Mouse (Mus musculus): ENCODE measurements at regions not wholly inside any gene's neighbourhood (a gene's known extent, or its start where the extent isn't known, plus 50 kb on each side); places are given as distances from the start of the nearest gene placed in this dataset.

GRCm38 (mm10) chr10:124091364-124091763 lies 827.6 kb downstream of the Fam19a2 start:
- Histone ChIP-seq H3K9me3 (replicated peaks; ENCODE audit: control insufficient read depth, low read length) (no peaks in the 10 kb centered on the region; the same call in 1 of the 2 replicates), H3K27me3 (ENCODE audit: control insufficient read depth, insufficient read depth, low read length) (no peaks in the 10 kb centered on the region), H3K4me3 (ENCODE audit: low read depth, low read length) (no peak overlapping the region), H3K36me3 (replicated peaks; ENCODE audit: control insufficient read depth, insufficient read depth, low read length) (no peaks in the 10 kb centered on the region), H3K4me2 (ENCODE audit: low read depth, low read length) (no peak overlapping the region), H3K9ac (replicated peaks; ENCODE audit: low read depth, low read length) (no peak overlapping the region), H3K4me1 (ENCODE audit: control insufficient read depth, insufficient read depth) (no peaks in the 10 kb centered on the region), H3K27ac (ENCODE audit: low read depth) (no peak overlapping the region)
- no peak for DNase-seq (ENCODE audit: low spot score)
- WGBS: 79% methylated on average over 7 of the region's 7 CpGs
- no peak for ATAC-seq (ENCODE audit: insufficient read depth, low read depth)
- no peak for TF ChIP-seq CTCF (IDR thresholded peaks at IDR 0.05; ENCODE audit: low read depth)
- no peak for TF ChIP-seq EP300 (IDR thresholded peaks at IDR 0.05; ENCODE audit: low read depth)

DNA sequence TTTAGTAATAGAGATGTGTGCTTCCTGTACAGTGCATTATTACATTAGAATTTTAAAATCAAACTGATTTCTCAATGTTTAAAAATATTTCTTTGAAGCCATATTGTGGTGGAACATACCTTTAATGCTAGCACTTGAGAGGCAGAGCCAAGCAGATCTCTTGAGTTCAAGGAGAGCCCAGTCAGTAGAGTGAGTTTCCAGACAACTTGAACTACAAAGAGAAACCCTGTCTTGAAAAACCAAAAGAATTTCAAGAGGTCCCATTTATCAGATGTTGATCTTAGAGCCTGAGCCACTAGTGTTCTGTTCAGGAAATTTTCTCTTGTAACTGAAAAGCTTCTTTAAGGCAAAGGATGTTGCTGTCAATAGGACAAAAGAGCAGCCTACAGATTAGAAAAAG lies 855.8 kb downstream of the Fam19a2 start:
- H3K27me3 ChIP-seq (ENCODE audit: control insufficient read depth, insufficient read depth, low read length): no peaks in the 10 kb centered on the region
- H3K4me3 ChIP-seq (ENCODE audit: low read depth, low read length): no peak overlapping the region
- H3K4me2 ChIP-seq (ENCODE audit: low read depth, low read length): no peak overlapping the region
- H3K27ac ChIP-seq (ENCODE audit: low read depth): no peak overlapping the region
- ATAC-seq (ENCODE audit: insufficient read depth, low read depth) (no peak), DNase-seq (ENCODE audit: low spot score) (no peak)
- H3K9me3 ChIP-seq (replicated peaks; ENCODE audit: control insufficient read depth, low read length): no peaks in the 10 kb centered on the region
- no peaks in the 10 kb centered on the region for H3K36me3 ChIP-seq (replicated peaks; ENCODE audit: control insufficient read depth, insufficient read depth, low read length)
- H3K9ac ChIP-seq (replicated peaks; ENCODE audit: low read depth, low read length): no peak overlapping the region
- H3K4me1 ChIP-seq (ENCODE audit: control insufficient read depth, insufficient read depth): no peaks in the 10 kb centered on the region
- TF ChIP-seq CTCF (IDR thresholded peaks at IDR 0.05; ENCODE audit: low read depth) (no peak), EP300 (IDR thresholded peaks at IDR 0.05; ENCODE audit: low read depth) (no peak)

DNA sequence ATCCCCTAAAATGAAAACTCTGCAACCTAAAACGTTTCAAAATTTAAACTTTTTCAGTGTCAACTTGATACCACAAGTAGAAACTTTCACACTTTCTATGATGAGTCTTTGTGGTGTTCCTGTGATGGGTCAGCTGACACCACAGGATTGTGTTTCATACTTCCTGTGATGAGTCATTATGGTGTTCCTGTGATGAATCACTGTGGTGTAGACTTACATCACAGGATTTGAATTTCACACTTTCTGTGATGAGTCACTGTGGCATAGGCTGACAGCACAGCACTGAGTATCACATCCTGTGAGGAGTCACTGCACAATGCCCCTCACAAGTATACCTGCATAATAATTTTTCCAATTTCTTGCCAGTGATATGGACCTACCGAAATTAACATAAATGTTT lies 874.7 kb downstream of the Fam19a2 start:
- Histone ChIP-seq H3K4me1 (ENCODE audit: control insufficient read depth, insufficient read depth) (no peaks in the 10 kb centered on the region), H3K9ac (replicated peaks; ENCODE audit: low read depth, low read length) (no peak overlapping the region), H3K27me3 (ENCODE audit: control insufficient read depth, insufficient read depth, low read length) (no peaks in the 10 kb centered on the region), H3K4me2 (ENCODE audit: low read depth, low read length) (no peak overlapping the region), H3K9me3 (replicated peaks; ENCODE audit: control insufficient read depth, low read length) (no peaks in the 10 kb centered on the region), H3K4me3 (ENCODE audit: low read depth, low read length) (no peak overlapping the region), H3K27ac (ENCODE audit: low read depth) (no peak overlapping the region), H3K36me3 (replicated peaks; ENCODE audit: control insufficient read depth, insufficient read depth, low read length) (no peaks in the 10 kb centered on the region)
- 50% methylated on average over 2 of the region's 2 CpGs for WGBS
- no peak for ATAC-seq (ENCODE audit: insufficient read depth, low read depth)
- TF ChIP-seq CTCF (IDR thresholded peaks at IDR 0.05; ENCODE audit: low read depth) (no peak), EP300 (IDR thresholded peaks at IDR 0.05; ENCODE audit: low read depth) (no peak)
- DNase-seq (ENCODE audit: low spot score): no peak

DNA sequence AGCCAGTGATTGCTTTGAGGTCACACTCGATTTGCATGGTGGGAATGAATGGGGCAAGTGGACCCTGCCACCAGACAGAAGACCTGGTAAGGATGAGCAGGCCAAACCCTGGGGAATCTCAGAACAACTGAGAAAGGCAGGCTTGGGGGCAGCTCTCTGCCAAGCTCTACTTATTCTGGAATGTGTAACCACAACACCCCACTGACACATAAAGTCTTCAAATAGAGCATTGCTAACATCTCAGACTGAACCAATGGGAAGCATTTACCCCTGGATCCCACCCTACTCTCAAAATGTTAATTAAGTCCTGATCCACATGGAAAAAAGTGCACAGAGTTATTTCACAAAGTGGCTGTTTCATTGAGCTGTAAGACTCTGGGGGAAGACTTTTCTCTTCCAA lies 878.5 kb downstream of the Fam19a2 start:
- WGBS: 45% methylated on average over 1 of the region's 1 CpGs
- H3K9me3 ChIP-seq (replicated peaks; ENCODE audit: control insufficient read depth, low read length): no peaks in the 10 kb centered on the region
- H3K27me3 ChIP-seq (ENCODE audit: control insufficient read depth, insufficient read depth, low read length): no peaks in the 10 kb centered on the region
- no peak overlapping the region for H3K4me2 ChIP-seq (ENCODE audit: low read depth, low read length)
- no peak overlapping the region for H3K27ac ChIP-seq (ENCODE audit: low read depth)
- no peak overlapping the region for H3K9ac ChIP-seq (replicated peaks; ENCODE audit: low read depth, low read length)
- peaks cover 10% of the 10 kb centered on the region; the same call in 1 of the 2 replicates for H3K4me1 ChIP-seq (ENCODE audit: control insufficient read depth, insufficient read depth)
- ATAC-seq (ENCODE audit: insufficient read depth, low read depth) (no peak), DNase-seq (ENCODE audit: low spot score) (no peak)
- TF ChIP-seq CTCF (IDR thresholded peaks at IDR 0.05; ENCODE audit: low read depth) (no peak), EP300 (IDR thresholded peaks at IDR 0.05; ENCODE audit: low read depth) (no peak)
- H3K4me3 ChIP-seq (ENCODE audit: low read depth, low read length): no peak overlapping the region
- H3K36me3 ChIP-seq (replicated peaks; ENCODE audit: control insufficient read depth, insufficient read depth, low read length): no peaks in the 10 kb centered on the region

GRCm38 (mm10) chr10:124146751-124147469 lies 883.1 kb downstream of the Fam19a2 start:
- Histone ChIP-seq H3K27ac (ENCODE audit: low read depth) (0 out of 2 replicates have a peak overlapping the region, but pooled peaks have one; percentile 13), H3K36me3 (replicated peaks; ENCODE audit: control insufficient read depth, insufficient read depth, low read length) (no peaks in the 10 kb centered on the region), H3K4me3 (ENCODE audit: low read depth, low read length) (no peak overlapping the region), H3K4me2 (ENCODE audit: low read depth, low read length) (peak overlapping the region; percentile 46), H3K9ac (replicated peaks; ENCODE audit: low read depth, low read length) (0 out of 2 replicates have a peak overlapping the region, but pooled peaks have one; percentile 5), H3K4me1 (ENCODE audit: control insufficient read depth, insufficient read depth) (peaks cover 10% of the 10 kb centered on the region; the same call in 1 of the 2 replicates), H3K9me3 (replicated peaks; ENCODE audit: control insufficient read depth, low read length) (no peaks in the 10 kb centered on the region), H3K27me3 (ENCODE audit: control insufficient read depth, insufficient read depth, low read length) (no peaks in the 10 kb centered on the region)
- ATAC-seq (ENCODE audit: insufficient read depth, low read depth): peak; percentile 33; the same call in 1 of the 2 replicates
- DNase-seq (ENCODE audit: low spot score): peak; percentile 20
- TF ChIP-seq EP300 (IDR thresholded peaks at IDR 0.05; ENCODE audit: low read depth) (no peak), CTCF (IDR thresholded peaks at IDR 0.05; ENCODE audit: low read depth) (no peak)
- 41% methylated on average over 9 of the region's 9 CpGs for WGBS

GRCm38 (mm10) chr10:124163441-124163840 lies 899.6 kb downstream of the Fam19a2 start:
- no peak for DNase-seq (ENCODE audit: low spot score)
- ATAC-seq (ENCODE audit: insufficient read depth, low read depth): no peak
- H3K27me3 ChIP-seq (ENCODE audit: control insufficient read depth, insufficient read depth, low read length): no peaks in the 10 kb centered on the region
- no peaks in the 10 kb centered on the region for H3K36me3 ChIP-seq (replicated peaks; ENCODE audit: control insufficient read depth, insufficient read depth, low read length)
- no peak overlapping the region for H3K9ac ChIP-seq (replicated peaks; ENCODE audit: low read depth, low read length)
- no peaks in the 10 kb centered on the region for H3K4me1 ChIP-seq (ENCODE audit: control insufficient read depth, insufficient read depth)
- no peak overlapping the region for H3K4me2 ChIP-seq (ENCODE audit: low read depth, low read length)
- H3K27ac ChIP-seq (ENCODE audit: low read depth): no peak overlapping the region
- WGBS: 81% methylated on average over 7 of the region's 7 CpGs
- H3K9me3 ChIP-seq (replicated peaks; ENCODE audit: control insufficient read depth, low read length): no peaks in the 10 kb centered on the region
- H3K4me3 ChIP-seq (ENCODE audit: low read depth, low read length): no peak overlapping the region
- TF ChIP-seq CTCF (IDR thresholded peaks at IDR 0.05; ENCODE audit: low read depth): no peak
- TF ChIP-seq EP300 (IDR thresholded peaks at IDR 0.05; ENCODE audit: low read depth): no peak
